Mouse (Mus musculus) right cerebral cortex, postnatal 14 days (tissue): ENCODE results near the gene Skint8.
A peak's percentile ranks its signal among the peaks of the same experiment; 100 is the strongest.
"Not testable (repeated sequence)": the region's sequence is repeated elsewhere in the genome, so short reads cannot be mapped to it uniquely, and the experiment has no call there.

Source experiments
- DNase-seq: peaks from one replicate; pipeline ENCODE4 v3.0.0; 2022

Skint8 gene

GRCm38 (mm10) chr4:111919092-111919491, at the start of gene Skint8:
Gene Skint8 (plus strand): TSS chr4:111919392.
- no peak for DNase-seq

GRCm38 (mm10) chr4:111880112-111880875, 38.9 kb upstream of the Skint8 start:
- no peak for DNase-seq

- no peak for DNase-seq
Observed at GRCm38 (mm10) chr4:111883543-111883942, 35.6 kb upstream of the Skint8 start.

DNA sequence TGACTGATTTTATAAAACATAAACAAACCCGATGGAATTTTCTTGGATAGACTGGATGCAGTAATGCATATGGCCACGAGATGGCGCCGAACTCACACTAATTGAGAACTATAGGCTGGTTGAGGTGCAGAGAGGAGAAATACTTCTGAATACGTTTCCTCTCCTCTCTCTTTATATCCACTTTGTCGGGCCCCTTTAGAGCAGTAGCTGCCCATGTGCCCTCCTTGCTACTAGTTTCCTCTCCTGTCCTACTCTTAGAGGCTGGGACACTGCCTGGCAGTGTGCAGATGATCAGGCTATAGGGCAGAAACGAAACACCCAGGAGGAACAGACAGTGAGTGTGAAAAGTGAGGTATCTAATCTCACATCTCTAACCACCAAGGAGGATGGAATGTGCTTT, 33.2 kb upstream of the Skint8 start:
- DNase-seq = peak; percentile 72

GRCm38 (mm10) chr4:111886607-111887006, 32.6 kb upstream of the Skint8 start:
- DNase-seq = peak; percentile 75

DNA sequence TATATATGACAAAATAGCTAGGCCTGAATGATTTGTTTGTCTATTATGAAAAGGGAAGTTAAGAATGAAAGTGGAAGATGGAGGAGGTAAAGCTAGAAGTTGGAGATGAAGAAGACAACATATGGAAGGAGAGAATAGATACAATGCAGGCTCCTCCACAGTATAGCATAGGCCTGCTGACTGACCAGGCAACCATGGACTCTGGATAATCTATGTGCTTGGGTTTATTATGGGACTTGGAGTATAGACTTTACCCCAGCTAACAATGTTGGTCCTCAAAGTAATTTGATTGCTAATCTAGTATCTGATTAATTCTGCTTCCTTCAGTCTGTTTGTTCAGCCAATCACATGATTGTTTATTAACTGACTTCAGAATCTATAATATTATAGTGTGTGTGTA, 27.1 kb upstream of the Skint8 start:
- no peak for DNase-seq

DNA sequence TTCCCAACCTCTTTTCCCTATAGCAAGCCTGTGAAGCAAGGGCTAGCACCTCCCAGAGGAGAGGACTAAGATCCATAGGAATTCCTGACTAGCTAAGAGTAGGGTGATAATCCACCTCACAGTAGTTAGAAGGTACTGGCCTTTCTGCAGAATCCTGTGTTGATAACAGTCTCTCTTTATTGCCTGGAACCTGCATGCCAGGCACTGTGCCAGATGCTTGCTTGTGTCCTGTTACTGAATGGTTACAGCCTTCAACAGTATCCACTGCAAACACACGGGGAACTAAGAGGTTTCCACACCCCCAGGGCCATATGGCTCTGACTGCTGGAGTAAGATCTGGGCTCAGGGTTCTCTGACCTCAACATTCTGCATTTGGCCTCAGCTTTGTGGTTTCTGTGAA, 21.4 kb upstream of the Skint8 start:
- no peak for DNase-seq

DNA sequence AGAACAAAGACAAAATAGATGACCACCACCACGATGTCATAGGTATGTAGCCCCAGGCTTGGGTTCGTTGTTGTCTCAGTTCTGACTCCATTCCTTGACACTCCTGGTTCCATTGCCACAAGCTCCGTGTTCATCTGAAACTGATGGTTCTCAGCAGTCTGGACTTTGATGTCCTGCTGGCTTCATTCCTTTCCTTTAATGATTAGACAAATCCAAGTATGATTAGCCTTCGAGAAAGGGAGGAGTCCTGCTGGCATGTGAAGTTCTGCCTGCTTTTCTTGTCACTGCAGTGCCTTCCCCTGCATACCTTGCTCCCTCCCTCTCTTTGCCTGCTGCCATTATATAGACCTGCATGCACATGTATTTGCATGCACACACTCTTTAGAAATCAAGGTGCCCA, 20.6 kb upstream of the Skint8 start:
- DNase-seq = no peak

- not testable (repeated sequence) for DNase-seq
Observed at GRCm38 (mm10) chr4:111900491-111900890, 18.7 kb upstream of the Skint8 start.

DNA sequence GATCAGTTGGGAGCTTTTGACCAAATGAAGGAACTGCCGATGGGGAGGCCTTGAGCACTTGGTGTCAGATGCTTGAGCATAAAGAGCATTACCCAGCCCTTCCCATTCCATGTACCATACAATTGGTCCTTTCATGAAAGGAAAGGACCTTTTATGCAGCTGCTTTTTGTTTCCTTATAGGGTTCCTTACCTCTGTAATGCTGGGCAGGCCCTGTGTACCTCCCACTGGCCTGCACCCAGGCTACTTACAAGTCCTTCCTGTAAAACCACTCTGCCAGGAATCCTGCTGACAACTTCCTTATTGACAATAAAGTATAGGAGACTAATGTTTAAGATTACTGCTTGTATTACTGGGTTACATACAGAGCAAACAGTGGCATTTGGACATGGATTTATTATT, 17.7 kb upstream of the Skint8 start:
- no peak for DNase-seq

- DNase-seq = no peak
Observed at GRCm38 (mm10) chr4:111902775-111903174, 16.4 kb upstream of the Skint8 start, which contains the start of gene Slc5a9. Gene Slc5a9 (minus strand): TSS chr4:111902918.

- no peak for DNase-seq
Observed at GRCm38 (mm10) chr4:111907926-111908325, 11.3 kb upstream of the Skint8 start.

GRCm38 (mm10) chr4:111961309-111961708, 42.1 kb downstream of the Skint8 start:
- no peak for DNase-seq

- DNase-seq = not testable (repeated sequence)
Observed at GRCm38 (mm10) chr4:111963241-111963640, 44.0 kb downstream of the Skint8 start.

- DNase-seq = no peak
Observed at GRCm38 (mm10) chr4:111963669-111964068, 44.5 kb downstream of the Skint8 start.

DNA sequence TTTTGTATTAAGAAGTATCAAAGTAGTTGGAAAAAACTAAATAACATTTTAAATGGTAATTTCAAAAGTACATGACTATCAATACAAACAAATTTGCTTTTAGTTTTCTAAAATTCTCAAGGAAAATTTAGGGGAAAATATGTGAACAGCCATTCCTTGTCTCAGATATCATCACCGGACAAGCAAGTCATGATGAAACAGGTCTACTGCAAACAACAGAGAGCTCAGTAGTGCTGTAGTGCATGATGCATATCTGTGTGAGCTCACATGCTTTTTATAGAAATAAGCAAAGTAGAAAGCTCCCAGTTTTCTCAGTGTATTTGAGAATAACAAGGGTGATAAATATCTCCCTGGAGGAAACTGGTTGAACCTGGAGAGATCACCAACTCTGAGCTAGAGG, 53.4 kb downstream of the Skint8 start, which contains the start of gene Skint7:
Skint7 (plus strand) TSS at position 301 of the 400 bp plus-strand sequence.
- DNase-seq = no peak
